Mouse (Mus musculus): ENCODE measurements at regions not wholly inside any gene's neighbourhood (a gene's known extent, or its start where the extent isn't known, plus 50 kb on each side); places are given as distances from the start of the nearest gene placed in this dataset.

DNA sequence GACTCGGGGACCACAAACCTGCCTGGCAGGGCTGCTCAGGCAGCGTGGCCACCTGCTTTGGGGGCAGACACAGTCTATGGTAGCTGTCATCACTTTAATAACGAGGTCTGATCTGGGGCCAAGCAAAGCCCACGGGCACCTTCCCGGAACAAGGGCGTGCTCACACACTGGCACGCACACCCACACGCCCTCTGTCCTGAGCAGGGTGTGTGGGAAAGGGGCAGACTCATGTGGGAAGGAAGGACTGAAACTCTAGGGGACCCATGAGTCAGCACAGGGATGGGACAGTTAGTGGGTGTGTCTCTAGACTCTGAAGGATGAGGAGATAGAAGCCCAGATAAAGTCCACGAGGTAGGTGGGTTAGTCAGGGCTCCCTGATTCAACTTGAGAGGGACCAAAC lies 114.8 kb upstream of the Ptpn1 start:
- TF ChIP-seq FLI1 (IDR thresholded peaks at IDR 0.05; ENCODE audit: low read length) (no peak), GATA1 (IDR thresholded peaks at IDR 0.05; ENCODE audit: borderline replicate concordance, low read length) (no peak)

All from megakaryocyte, embryonic 14.5 days (primary cell).